Mouse (Mus musculus) MEL (cell line): ENCODE measurements around the gene C2cd4a.

Experiments
- CHD2 ChIP-seq: IDR thresholded peaks from 2 replicates; pipeline ENCODE4 v1.6.1; 2011; ENCODE audit warnings: low read length, improper control_type of control experiment
- CTCF ChIP-seq, 3 experiments: IDR thresholded peaks in 2 of 3; conservative IDR thresholded peaks in 1 of 3; 2 replicates each; pipeline ENCODE4 v1.5.1; 2011 to 2012; ENCODE audit warnings: low read length in 3 of 3, low read depth in 2 of 3, mild to moderate bottlenecking in 2 of 3, improper control_type of control experiment in 1 of 3, inconsistent platforms in 1 of 3, mixed read lengths in 1 of 3, moderate library complexity in 1 of 3; ENCODE audit not compliant: control insufficient read depth in 1 of 3, insufficient read depth in 1 of 3, poor library complexity in 1 of 3, severe bottlenecking in 1 of 3
- E2F4 ChIP-seq: IDR thresholded peaks from 2 replicates; pipeline ENCODE4 v1.6.1; 2011; ENCODE audit warnings: low read depth, low read length, improper control_type of control experiment, borderline replicate concordance
- EP300 ChIP-seq, 2 experiments: IDR thresholded peaks; 2 replicates each; pipeline ENCODE4 v1.6.1; 2011; ENCODE audit warnings: improper control_type of control experiment in 2 of 2, low read length in 2 of 2, low read depth in 1 of 2, mild to moderate bottlenecking in 1 of 2
- MAFK ChIP-seq: IDR thresholded peaks from 2 replicates; pipeline ENCODE4 v1.6.1; 2011; ENCODE audit warnings: low read depth, mild to moderate bottlenecking, low read length, improper control_type of control experiment, borderline replicate concordance
- MAX ChIP-seq: IDR thresholded peaks from 2 replicates; pipeline ENCODE4 v1.6.1; 2011; ENCODE audit warnings: low read length, improper control_type of control experiment
- POLR2A ChIP-seq, 2 experiments: IDR thresholded peaks; 2 replicates each; pipeline ENCODE4 v1.6.1; 2011 to 2012; ENCODE audit warnings: low read length in 2 of 2, mild to moderate bottlenecking in 2 of 2, control low read depth in 1 of 2, improper control_type of control experiment in 1 of 2, low read depth in 1 of 2, moderate library complexity in 1 of 2; ENCODE audit not compliant: control insufficient read depth in 1 of 2, insufficient read depth in 1 of 2, poor library complexity in 1 of 2
- POLR2AphosphoS2 ChIP-seq: IDR thresholded peaks from 2 replicates; pipeline ENCODE4 v1.6.1; 2011; ENCODE audit warnings: low read length, improper control_type of control experiment
- RAD21 ChIP-seq: IDR thresholded peaks from 2 replicates; pipeline ENCODE4 v1.6.1; 2011; ENCODE audit warnings: mild to moderate bottlenecking, low read depth, low read length, improper control_type of control experiment
- TCF12 ChIP-seq: IDR thresholded peaks from 2 replicates; pipeline ENCODE4 v1.6.1; 2014; ENCODE audit warnings: low read depth, mild to moderate bottlenecking, inconsistent platforms, low read length, improper control_type of control experiment, moderate library complexity
- UBTF ChIP-seq: IDR thresholded peaks from 2 replicates; pipeline ENCODE4 v1.6.1; 2012; ENCODE audit warnings: low read depth, mild to moderate bottlenecking, inconsistent platforms, low read length, improper control_type of control experiment, moderate library complexity, borderline replicate concordance; ENCODE audit not compliant: insufficient read depth
- ZC3H11A ChIP-seq: IDR thresholded peaks from 2 replicates; pipeline ENCODE4 v1.6.1; 2012; ENCODE audit warnings: low read depth, mild to moderate bottlenecking, inconsistent platforms, low read length, improper control_type of control experiment
- ZMIZ1 ChIP-seq: IDR thresholded peaks from 2 replicates; pipeline ENCODE4 v1.6.1; 2012; ENCODE audit warnings: low read depth, mild to moderate bottlenecking, inconsistent platforms, low read length, improper control_type of control experiment, moderate library complexity
- ZNF384 ChIP-seq: IDR thresholded peaks from 2 replicates; pipeline ENCODE4 v1.6.1; 2012; ENCODE audit warnings: low read depth, mild to moderate bottlenecking, inconsistent platforms, low read length, improper control_type of control experiment

GRCm38 (mm10) chr9:67874522-67875222, 42.5 kb upstream of the C2cd4a start:
- TF ChIP-seq POLR2A (IDR thresholded peaks at IDR 0.05; ENCODE audit: control insufficient read depth in 1 of 2, insufficient read depth in 1 of 2, low read depth in 1 of 2, low read length in 2 of 2, poor library complexity in 1 of 2) (no peak), CTCF (IDR thresholded peaks at IDR 0.05 in 2 of 3, conservative IDR thresholded peaks at IDR 0.05 in 1 of 3; ENCODE audit: control insufficient read depth in 1 of 3, insufficient read depth in 1 of 3, low read depth in 2 of 3, low read length in 3 of 3, poor library complexity in 1 of 3, severe bottlenecking in 1 of 3) (no peak), UBTF (no peak), MAFK (no peak), TCF12 (peak; percentile 95), ZC3H11A (no peak), EP300 (IDR thresholded peaks at IDR 0.05; ENCODE audit: low read depth in 1 of 2, low read length in 2 of 2) (peak; percentile 85 to 89), ZMIZ1 (no peak), POLR2AphosphoS2 (no peak), ZNF384 (no peak), MAX (peak; percentile 66), E2F4 (no peak), CHD2 (no peak), RAD21 (no peak)
